Mouse (Mus musculus) T-helper 2 cell (primary cell): Measurements from ENCODE around the gene Map6.

Source experiments
- in situ Hi-C: fragments of 300-600 bp; cut with MboI, MseI; formaldehyde crosslinking; loops from one replicate; pipeline ENCODE4 v1.15.1; 2025; ENCODE audit warnings: high pct_unique_total_duplicates

Map6 gene

GRCm38 (mm10) chr7:99264597-99264996 is 2.6 kb upstream of the Map6 start:
- in situ Hi-C loops: no loop called here

GRCm38 (mm10) chr7:99267897-99268505 is 754 bp downstream of the Map6 start:
- in situ Hi-C loops: no loop called here

DNA sequence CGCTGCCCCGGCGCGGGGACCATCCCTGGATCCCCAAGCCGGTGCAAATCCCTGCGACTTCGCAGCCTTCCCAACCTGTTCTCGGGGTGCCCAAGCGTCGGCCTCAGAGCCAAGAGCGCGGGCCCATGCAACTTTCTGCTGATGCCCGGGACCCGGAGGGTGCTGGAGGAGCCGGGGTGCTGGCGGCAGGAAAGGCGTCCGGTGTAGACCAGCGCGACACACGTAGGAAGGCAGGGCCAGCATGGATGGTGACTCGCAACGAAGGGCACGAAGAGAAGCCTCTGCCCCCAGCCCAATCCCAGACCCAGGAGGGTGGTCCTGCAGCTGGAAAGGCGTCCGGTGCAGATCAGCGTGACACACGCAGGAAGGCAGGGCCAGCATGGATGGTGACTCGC is 1.3 kb downstream of the Map6 start:
- in situ Hi-C loops: no loop called here

- in situ Hi-C loops: no loop called here
Observed at GRCm38 (mm10) chr7:99268951-99269945, 2.0 kb downstream of the Map6 start.

DNA sequence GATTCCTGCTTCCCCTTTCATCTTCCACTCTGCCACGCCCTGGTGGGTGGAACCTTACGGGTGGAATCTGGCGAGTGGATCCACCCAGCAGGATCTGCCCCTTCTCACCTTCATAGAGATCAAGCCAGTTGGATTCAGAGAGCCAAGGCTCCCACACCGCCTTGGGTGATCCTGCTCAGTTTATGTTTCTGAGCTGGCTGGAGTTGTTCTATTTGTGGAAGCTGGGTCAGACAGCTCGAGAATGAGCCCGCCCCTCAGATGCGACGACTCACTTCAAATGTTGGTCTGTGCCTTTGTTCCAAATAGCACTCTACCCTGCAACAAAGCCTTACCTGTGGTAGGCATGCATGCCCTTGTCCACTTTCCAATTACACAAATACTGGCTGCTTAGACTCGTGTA is 4.4 kb downstream of the Map6 start:
- in situ Hi-C loops: no loop called here

GRCm38 (mm10) chr7:99275131-99275530 is 7.9 kb downstream of the Map6 start:
- in situ Hi-C loops: no loop called here

GRCm38 (mm10) chr7:99276679-99277078 is 9.4 kb downstream of the Map6 start:
- in situ Hi-C loops: no loop called here

GRCm38 (mm10) chr7:99278309-99278708 is 11.1 kb downstream of the Map6 start:
- in situ Hi-C loops: no loop called here

DNA sequence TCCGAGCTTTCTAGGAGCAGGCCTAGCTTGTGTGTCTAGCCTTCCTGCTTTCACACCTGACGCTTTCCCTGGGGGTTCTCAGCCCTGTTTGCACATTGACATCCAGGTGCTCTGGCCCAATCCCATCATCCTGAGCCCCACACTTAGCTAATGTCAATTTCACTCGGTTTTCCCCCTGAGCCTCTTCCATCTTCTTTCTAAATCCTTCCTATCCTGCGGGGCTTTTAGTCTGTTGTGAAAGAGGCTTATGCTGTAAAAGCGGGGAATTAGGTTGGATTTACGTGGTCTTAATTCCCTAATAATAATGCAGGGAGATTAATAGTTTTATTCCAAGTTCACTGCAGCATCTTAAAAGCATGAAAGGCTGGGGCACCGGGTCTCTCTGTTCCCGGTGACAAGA is 12.3 kb downstream of the Map6 start:
- in situ Hi-C loops: no loop called here

DNA sequence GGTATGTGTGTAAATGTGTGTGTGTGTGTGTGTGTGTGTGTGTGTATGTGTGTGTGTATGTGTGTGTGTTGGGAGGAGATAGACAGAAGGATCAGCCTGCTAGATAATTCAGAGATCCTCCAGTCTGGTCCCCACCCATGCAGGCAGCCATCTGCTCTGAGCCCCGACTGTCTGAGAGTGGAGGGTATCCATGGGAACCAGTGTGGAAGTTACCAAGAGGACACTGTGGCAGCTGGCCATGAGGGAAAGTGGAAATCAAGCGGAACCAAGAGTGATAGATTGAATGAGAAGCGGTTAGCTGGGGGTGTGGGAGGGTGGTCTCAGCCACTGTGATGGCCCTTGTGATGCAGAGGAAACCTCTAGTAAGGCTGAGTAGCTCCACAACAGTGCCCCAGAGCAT is 20.0 kb downstream of the Map6 start:
- in situ Hi-C loops: no loop called here

DNA sequence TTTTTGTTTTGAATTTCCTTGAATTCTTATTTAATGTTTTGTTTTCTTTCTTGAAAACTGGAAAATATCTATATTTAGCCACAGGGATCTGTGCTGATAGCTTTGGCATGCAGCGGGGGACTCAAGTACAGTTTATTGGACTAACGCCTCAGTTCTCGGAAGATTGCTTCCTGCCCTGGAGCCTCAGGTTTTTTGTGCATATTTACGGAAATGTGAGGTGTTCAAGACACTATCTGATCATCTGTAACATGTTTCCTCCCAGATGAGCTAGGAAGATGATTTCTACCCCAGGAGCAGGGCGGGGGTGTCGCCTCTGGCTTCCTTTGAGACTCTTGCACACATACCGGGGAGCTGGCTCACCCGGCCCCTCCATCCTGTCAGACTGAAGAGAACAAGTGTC is 22.8 kb downstream of the Map6 start:
- in situ Hi-C loops: no loop called here

- in situ Hi-C loops: no loop called here
Observed at GRCm38 (mm10) chr7:99290925-99291324, 23.7 kb downstream of the Map6 start.

DNA sequence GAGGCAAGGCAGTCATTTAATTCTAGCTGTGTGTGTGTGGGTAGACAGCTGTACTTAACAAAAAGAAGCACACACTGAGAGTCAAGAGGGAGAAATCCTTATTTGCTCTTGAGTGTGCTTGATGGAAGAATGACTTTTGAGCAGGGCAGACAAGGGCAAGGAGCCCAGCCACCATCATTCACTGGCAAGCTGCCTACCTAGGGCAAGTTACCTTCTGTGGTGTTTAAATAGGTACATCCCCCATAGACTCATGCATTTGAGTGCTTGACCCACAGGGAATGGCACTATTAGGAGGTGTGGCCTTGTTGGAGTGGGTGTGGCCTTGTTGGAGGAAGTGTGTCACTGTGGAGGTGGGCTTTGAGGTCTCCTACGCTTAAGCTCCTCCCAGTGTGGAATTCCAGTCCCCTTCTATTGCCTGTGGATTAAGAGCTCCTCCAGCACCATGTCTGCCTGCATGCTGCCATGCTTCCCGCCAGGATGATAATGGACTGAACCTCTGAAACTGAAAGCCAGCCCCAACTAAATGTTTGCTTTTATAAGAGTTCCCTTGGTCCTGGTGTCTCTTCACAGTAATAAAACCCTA is 27.0 kb downstream of the Map6 start:
- in situ Hi-C loops: no loop called here

- in situ Hi-C loops: no loop called here
Observed at GRCm38 (mm10) chr7:99295104-99295503, 27.9 kb downstream of the Map6 start.

- in situ Hi-C loops: no loop called here
Observed at GRCm38 (mm10) chr7:99300650-99301175, 33.5 kb downstream of the Map6 start.

DNA sequence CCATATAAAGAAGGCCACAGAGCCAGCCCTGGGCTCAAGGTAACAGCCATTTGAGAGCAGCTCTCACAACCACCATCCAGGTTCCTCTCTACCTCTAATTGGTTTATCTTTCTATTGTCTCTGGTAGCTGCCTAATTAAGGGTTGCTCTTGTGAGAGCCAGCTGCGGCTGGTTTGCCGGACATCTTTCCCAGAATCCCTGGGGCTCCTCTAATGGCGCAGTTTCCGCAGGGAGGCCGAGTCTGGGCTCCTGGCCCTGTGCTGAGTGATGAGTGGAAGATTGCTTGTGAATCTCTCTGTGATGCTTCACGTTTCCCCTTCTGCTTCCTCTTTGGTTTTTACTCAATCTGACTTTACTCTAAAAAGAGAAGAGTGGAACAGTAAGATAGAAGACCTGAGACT is 36.8 kb downstream of the Map6 start:
- in situ Hi-C loops: no loop called here

DNA sequence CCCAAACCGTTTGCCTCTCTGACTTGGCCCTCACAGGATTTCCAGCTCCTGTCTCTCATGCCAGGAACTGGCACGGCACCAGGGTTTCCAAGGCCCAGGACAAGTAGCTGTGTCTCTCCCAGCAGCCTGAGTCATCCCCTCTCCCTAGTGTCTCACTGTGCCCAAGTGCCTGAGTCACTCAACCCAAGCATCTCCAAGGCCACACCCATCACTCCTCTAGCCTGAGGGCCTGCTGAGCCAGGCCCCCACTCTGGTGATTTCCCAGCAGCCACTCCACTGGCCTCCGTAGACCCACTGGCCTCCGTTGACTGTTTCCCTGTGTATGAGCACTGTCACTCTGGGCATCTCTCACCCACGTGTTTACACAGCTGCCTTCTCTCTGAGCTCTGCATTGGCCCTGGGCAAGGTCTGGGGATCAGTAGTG is 37.7 kb downstream of the Map6 start:
- in situ Hi-C loops: no loop called here

GRCm38 (mm10) chr7:99305688-99306087 is 38.4 kb downstream of the Map6 start:
- in situ Hi-C loops: no loop called here

DNA sequence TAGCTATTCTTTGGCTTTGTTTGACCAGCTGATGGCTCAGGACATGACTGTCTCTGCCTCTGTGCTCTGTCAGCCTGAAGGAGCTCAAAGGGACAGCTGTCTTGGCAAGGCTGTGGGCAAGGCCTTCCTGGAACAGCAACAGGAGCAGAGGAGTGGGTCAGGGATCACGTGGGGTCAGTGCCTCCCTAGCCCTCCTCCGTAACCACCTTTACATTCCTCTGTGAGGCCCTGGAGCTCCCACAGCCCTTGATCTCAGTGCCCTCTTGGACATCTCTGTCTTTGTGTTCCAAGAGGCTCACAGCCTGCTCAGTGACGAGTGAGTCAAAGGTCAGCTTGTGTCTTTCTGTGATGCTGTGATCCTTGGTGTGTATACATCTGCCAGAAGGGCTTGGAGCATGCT is 39.4 kb downstream of the Map6 start:
- in situ Hi-C loops: no loop called here

GRCm38 (mm10) chr7:99311433-99311832 is 44.2 kb downstream of the Map6 start:
- in situ Hi-C loops: no loop called here

- in situ Hi-C loops: no loop called here
Observed at GRCm38 (mm10) chr7:99312058-99312457, 44.8 kb downstream of the Map6 start.

DNA sequence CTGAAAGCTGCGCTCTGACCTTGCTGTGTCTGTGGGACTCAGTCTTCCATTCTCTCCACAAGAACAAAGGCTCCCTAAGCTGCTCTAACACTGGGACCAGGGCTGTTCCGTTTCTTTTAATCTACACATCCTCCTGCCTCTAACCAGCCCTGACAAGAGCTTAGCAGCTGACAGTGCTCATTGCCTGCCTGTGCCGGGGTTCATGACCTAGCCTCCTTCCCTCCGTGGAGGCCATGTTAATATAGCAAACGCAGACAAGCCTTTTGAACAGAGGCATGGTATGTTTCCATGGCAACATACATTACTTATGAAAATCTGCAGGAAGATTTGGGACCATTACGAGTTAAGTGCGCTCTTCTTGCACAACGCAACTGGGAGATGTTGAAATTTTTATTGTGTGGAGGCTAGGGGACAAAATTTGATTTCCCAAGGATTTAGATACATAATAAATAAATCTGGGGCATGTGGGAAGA is 45.5 kb downstream of the Map6 start:
- in situ Hi-C loops: no loop called here
